Mouse (Mus musculus) heart, postnatal 36 days (tissue): ENCODE data around the gene Rpp25l. TPM values are rescaled to one million over a fixed set of nuclear protein-coding genes. Genes with fewer than 3 reads are reported as not detected.

Experiments
- DNase-seq, 2 experiments: peaks; one replicate each; pipeline ENCODE4 v3.0.0; 2021 to 2022
- intact Hi-C: fragments of 180-260 bp; cut with DNase I; formaldehyde crosslinking; loops from one replicate; pipeline ENCODE4 v1.15.1; 2025
- total RNA-seq, 2 experiments: library from RNA; stranded (reverse); gene quantifications; 2 replicates each; pipeline ENCODE4 v1.2.3; 2021

Rpp25l gene
- total RNA-seq, 2 experiments from 2014 or later, result 31.6 to 32.3 TPM

GRCm38 (mm10) chr4:41676248-41677005 lies 36.9 kb downstream of the Rpp25l start:
- no peak for DNase-seq
- intact Hi-C loops, result no loop called here

GRCm38 (mm10) chr4:41673186-41673585 lies 40.1 kb downstream of the Rpp25l start:
- DNase-seq, result no peak
- intact Hi-C loops, result no loop called here

- no peak for DNase-seq
- intact Hi-C loops, result no loop called here
Observed at GRCm38 (mm10) chr4:41672522-41672963, 40.8 kb downstream of the Rpp25l start.

GRCm38 (mm10) chr4:41671963-41672480 lies 41.3 kb downstream of the Rpp25l start:
- no peak for DNase-seq
- intact Hi-C loops, result no loop called here

- no peak for DNase-seq
- intact Hi-C loops, result no loop called here
Observed at GRCm38 (mm10) chr4:41671500-41671899, 41.8 kb downstream of the Rpp25l start.

GRCm38 (mm10) chr4:41670836-41671235 lies 42.5 kb downstream of the Rpp25l start:
- DNase-seq, result no peak

GRCm38 (mm10) chr4:41666646-41667045 lies 46.7 kb downstream of the Rpp25l start:
- intact Hi-C loops, result no loop called here
- no peak for DNase-seq

More at GRCm38 (mm10) chr4:41670836-41671235, 42.5 kb downstream of the Rpp25l start:
- intact Hi-C loops, result no loop called here

GRCm38 (mm10) chr4:41665009-41665675 lies 48.2 kb downstream of the Rpp25l start:
- intact Hi-C loops, result no loop called here
- DNase-seq, result no peak

GRCm38 (mm10) chr4:41664533-41664932 lies 48.8 kb downstream of the Rpp25l start:
- intact Hi-C loops, result no loop called here
- no peak for DNase-seq

GRCm38 (mm10) chr4:41663614-41664013 lies 49.7 kb downstream of the Rpp25l start:
- no peak for DNase-seq
- intact Hi-C loops, result no loop called here

- intact Hi-C loops, result no loop called here
- no peak for DNase-seq
Observed at GRCm38 (mm10) chr4:41662723-41663122, 50.6 kb downstream of the Rpp25l start.

Other genes starting within 250 kb of the Rpp25l start
- gene Kif24, start 248.6 kb downstream of the Rpp25l start, total RNA-seq, result 1 to 10 TPM in 1 of 2 experiments, under 1 TPM in 1; 0.35 to 1.2 TPM
- gene Nudt2, start 248.4 kb downstream of the Rpp25l start, total RNA-seq, result 10 to 100 TPM; 29.0 to 32.7 TPM
- gene AI464131, start 210.5 kb downstream of the Rpp25l start, total RNA-seq, result 10 to 100 TPM; 11.6 to 11.8 TPM
- gene 1110017D15Rik, start 196.2 kb downstream of the Rpp25l start, total RNA-seq, result under 1 TPM in 1 of 2 experiments, not detected in 1; 0.43 TPM
- 10 to 100 TPM; 14.7 to 15.1 TPM for gene Fam219a, start 144.0 kb downstream of the Rpp25l start, total RNA-seq
- gene Dnaic1, start 143.8 kb downstream of the Rpp25l start, total RNA-seq, result 1 to 10 TPM; 2.6 to 3.7 TPM
- 1 to 10 TPM; 9.1 to 9.9 TPM for gene Enho, start 73.2 kb downstream of the Rpp25l start, total RNA-seq
- gene Cntfr, start 16.4 kb downstream of the Rpp25l start, total RNA-seq, result 1 to 10 TPM; 2.6 to 3.8 TPM
- gene Il11ra1, start 13.5 kb downstream of the Rpp25l start, total RNA-seq, result 10 to 100 TPM; 85.5 to 91.8 TPM
- 10 to 100 TPM; 70.7 to 77.7 TPM for gene Dctn3, start 9.6 kb upstream of the Rpp25l start, total RNA-seq
- gene Arid3c, start 17.6 kb upstream of the Rpp25l start, total RNA-seq, result not detected
- 10 to 100 TPM; 58.5 to 59.4 TPM for gene Galt, start 41.7 kb upstream of the Rpp25l start, total RNA-seq
- 10 to 100 TPM; 19.7 to 23.5 TPM for gene Sigmar1, start 42.6 kb upstream of the Rpp25l start, total RNA-seq
- 10 to 100 TPM; 19.1 to 19.4 TPM for gene Ccl27a, start 60.7 kb upstream of the Rpp25l start, total RNA-seq
- not detected for gene Gm21541, start 190.1 kb upstream of the Rpp25l start, total RNA-seq
- gene Gm20878, start 228.0 kb upstream of the Rpp25l start, total RNA-seq, result 1 to 10 TPM in 1 of 2 experiments, under 1 TPM in 1; 0.47 to 1.8 TPM